Mouse (Mus musculus) mature B cell (primary cell): ENCODE data around the gene Rnf187.

ENCODE experiments used
- in situ Hi-C: fragments of 300-500 bp; cut with MboI; formaldehyde crosslinking; loops from 2 replicates; pipeline ENCODE4 v1.14.3; 2019

The Rnf187 gene

DNA sequence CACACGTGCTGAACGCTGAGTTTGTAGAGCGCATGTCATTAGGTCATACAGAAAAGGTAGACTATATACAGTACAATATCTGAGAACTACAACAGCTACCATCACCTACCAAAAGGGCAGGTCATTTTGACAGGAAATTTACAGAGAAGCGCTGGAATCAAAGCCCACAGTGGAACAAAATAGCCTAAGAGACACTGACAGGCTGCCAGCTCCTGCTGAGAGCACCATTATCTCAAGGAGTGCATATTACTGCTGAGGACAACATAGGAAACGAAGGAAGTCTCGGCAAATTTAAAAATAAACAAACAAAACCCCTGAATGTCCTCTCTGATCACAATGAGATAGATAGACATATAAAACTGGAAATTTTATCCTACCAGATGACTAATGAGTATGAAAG is 41.2 kb downstream of the Rnf187 start:
- in situ Hi-C loops: no loop called here

DNA sequence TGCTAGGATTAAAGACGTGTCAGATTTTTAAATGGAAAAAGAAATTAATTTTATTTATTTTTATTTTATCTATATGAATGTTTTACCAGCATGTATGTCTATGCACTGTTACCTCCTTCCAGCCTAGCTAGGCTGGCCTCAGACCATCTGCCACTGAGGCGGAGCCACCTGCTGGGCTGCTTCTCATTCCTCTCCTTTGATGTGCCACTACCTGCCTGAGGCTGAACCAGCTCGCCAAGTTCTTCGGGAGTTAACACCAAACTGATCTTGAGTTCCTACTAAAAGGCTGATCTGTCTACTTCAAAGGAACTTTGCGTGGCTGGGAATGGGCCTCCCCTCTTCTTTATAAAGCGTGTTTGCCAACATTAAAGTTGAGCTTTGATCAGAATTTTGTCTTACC is 44.3 kb downstream of the Rnf187 start:
- in situ Hi-C loops: no loop called here

DNA sequence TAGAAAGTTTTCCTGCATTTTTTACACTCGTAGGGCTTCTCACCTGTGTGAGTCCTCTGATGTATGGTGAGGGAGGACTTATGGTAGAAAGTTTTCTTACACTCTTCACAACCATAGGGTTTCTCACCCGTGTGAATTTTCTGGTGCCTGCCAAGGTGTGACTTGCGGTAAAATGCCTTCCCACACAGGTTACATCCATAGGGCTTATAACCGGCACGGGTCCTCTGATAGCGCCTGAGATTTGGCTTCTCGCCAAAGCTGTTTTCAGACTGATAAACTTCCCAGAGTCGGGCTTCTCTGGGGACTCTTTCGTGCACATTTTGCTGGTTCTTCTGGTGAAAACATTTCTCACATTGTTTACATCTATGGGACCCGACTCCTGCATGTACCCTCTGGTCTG is 48.2 kb downstream of the Rnf187 start:
- in situ Hi-C loops: no loop called here

DNA sequence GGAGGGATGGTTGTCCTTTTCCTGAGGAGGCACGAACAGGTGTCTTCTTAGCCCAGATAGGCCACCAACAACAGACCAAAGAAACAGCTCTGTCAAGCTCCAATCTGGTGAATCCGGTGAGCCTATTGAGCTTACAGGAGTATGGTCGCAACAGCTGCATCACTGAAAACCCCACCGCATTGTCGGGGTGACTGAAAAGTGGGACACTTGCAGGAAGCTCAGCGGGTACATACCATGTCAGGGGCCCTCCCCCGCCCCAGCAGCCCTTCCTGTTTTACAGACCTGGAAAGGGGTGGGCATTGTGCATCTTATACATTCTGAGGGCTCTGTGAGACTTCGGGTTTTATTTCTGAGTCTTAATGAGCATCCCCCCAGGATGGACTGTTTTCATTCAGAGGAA is 55.0 kb downstream of the Rnf187 start:
- in situ Hi-C loops: no loop called here
